ENCODE assay signal across 14 mouse cellular contexts in genomic region chr19:29840642-29841041, GRCm38 (mm10). TPM values are rescaled to one million over a fixed set of nuclear protein-coding genes. Genes with fewer than 3 reads are reported as not detected.
DNase-seq lines count a peak whose midpoint lies in the region; ATAC-seq lines count a peak whose summit lies in the region.
"Had no signal": no experiment of that assay in that cellular context is flagged by ENCODE, and none has a peak within 500 bp of the region (broad histone marks: within the 10 kb centered on the region; RNA-seq: fewer than 3 reads in every experiment).

No protein-coding gene starts in this region.

- H3K4me3 ChIP-seq in forebrain, embryonic 16.5 days (replicated peaks; ENCODE audit: low read length) = no peak overlapping the region
- H3K4me3 ChIP-seq: embryonic facial prominence, embryonic 12.5 days; hindbrain, embryonic 12.5 days; limb, embryonic 13.5 days had no signal

- no peak overlapping the region for H3K9ac ChIP-seq in forebrain, embryonic 16.5 days (replicated peaks; ENCODE audit: low read depth, low read length)
- H3K9ac ChIP-seq: embryonic facial prominence, embryonic 12.5 days; hindbrain, embryonic 12.5 days; limb, embryonic 13.5 days had no signal

- H3K27me3 ChIP-seq in forebrain, embryonic 16.5 days (replicated peaks; ENCODE audit: control insufficient read depth, insufficient read depth, low read length) = no peaks in the 10 kb centered on the region; the same call in 1 of the 2 replicates
- H3K27me3 ChIP-seq: embryonic facial prominence, embryonic 12.5 days; hindbrain, embryonic 12.5 days; limb, embryonic 13.5 days had no signal

- H3K27ac ChIP-seq in forebrain, embryonic 16.5 days (ENCODE audit: low read length) = no peak overlapping the region
- H3K27ac ChIP-seq: embryonic facial prominence, embryonic 12.5 days; hindbrain, embryonic 12.5 days; limb, embryonic 13.5 days had no signal

- no peaks in the 10 kb centered on the region for H3K9me3 ChIP-seq in forebrain, embryonic 16.5 days (ENCODE audit: control insufficient read depth, low read length)
- H3K9me3 ChIP-seq: embryonic facial prominence, embryonic 12.5 days; hindbrain, embryonic 12.5 days; limb, embryonic 13.5 days had no signal

- ATAC-seq in forebrain, embryonic 16.5 days = no peak

- H3K4me1 ChIP-seq in forebrain, embryonic 16.5 days (replicated peaks; ENCODE audit: control insufficient read depth, insufficient read depth, low read length) = peaks cover 18% of the 10 kb centered on the region

- WGBS in forebrain, embryonic 16.5 days = 75% methylated on average over 4 of the region's 4 CpGs

- DNase-seq in heart, adult 9 months (ENCODE audit: low spot score in 2 of 2) = peak; percentile 51
- no peak for DNase-seq in heart, postnatal 4 days
- DNase-seq in NIH3T3 (ENCODE audit: low read depth) = peak; percentile 90
- peak; percentile 60 for DNase-seq in fibroblast of lung, adult 2 months (ENCODE audit: low read depth)
- DNase-seq in lung, postnatal 14 days = peak; percentile 18
- DNase-seq in urinary bladder, postnatal 25 days (ENCODE audit: low spot score) = no peak
- no peak for DNase-seq in B cell, adult 2 months
- DNase-seq: cerebellum, adult 9-10 months; kidney, adult 18-20 months; right cerebral cortex, postnatal 25 days had no signal

- H3K4me2 ChIP-seq in forebrain, embryonic 16.5 days (ENCODE audit: low read length) = no peak overlapping the region
- H3K4me2 ChIP-seq: embryonic facial prominence, embryonic 12.5 days; hindbrain, embryonic 12.5 days; limb, embryonic 13.5 days had no signal

- no peaks in the 10 kb centered on the region for H3K36me3 ChIP-seq in forebrain, embryonic 16.5 days (ENCODE audit: control insufficient read depth, insufficient read depth)
- H3K36me3 ChIP-seq: embryonic facial prominence, embryonic 12.5 days; hindbrain, embryonic 12.5 days; limb, embryonic 13.5 days had no signal

RNA-seq across cellular contexts. Expression of gene Ranbp6, which starts 27.9 kb away (rescaled TPM):
- total RNA-seq in heart, postnatal 4 days (2021) = 10 to 100 TPM; 14.1 to 14.3 TPM
- 43.5 and 44.8 TPM in 2 replicates for polyA plus RNA-seq in forebrain, embryonic 16.5 days (2015; fragmentation: Nextera tagmentation; extraction: Ambion mirVana)

RNA-seq across cellular contexts. Expression of gene 9930021J03Rik, which starts 34.9 kb away (rescaled TPM):
- total RNA-seq in heart, postnatal 4 days (2021) = 10 to 100 TPM; 14.4 to 15.8 TPM
- 7.1 and 7.7 TPM in 2 replicates for polyA plus RNA-seq in forebrain, embryonic 16.5 days (2015; fragmentation: Nextera tagmentation; extraction: Ambion mirVana)

Comparison
In these comparisons a context has a peak if more than half of its experiments do, and no peak if none do; other contexts are left out.
1. DNase-seq: peak in heart, adult 9 months (2 of 2), NIH3T3 (single experiment), fibroblast of lung, adult 2 months (single experiment) and lung, postnatal 14 days (single experiment); none in heart, postnatal 4 days (single experiment), urinary bladder, postnatal 25 days (single experiment) and B cell, adult 2 months (0 of 2).